Comparison of ENCODE assay signal across 8 mouse cellular contexts in genomic region chr2:104590829-104591117, GRCm38 (mm10). TPM values are rescaled to one million over a fixed set of nuclear protein-coding genes. Genes with fewer than 3 reads are reported as not detected.
DNase-seq lines count a peak whose midpoint lies in the region; ATAC-seq and TF ChIP-seq lines count a peak whose summit lies in the region.

No protein-coding gene starts in this region.

- no peak for TF ChIP-seq CTCF in bone marrow, adult 2 months (IDR thresholded peaks at IDR 0.05; ENCODE audit: control insufficient read depth, insufficient read depth, low read length)

- H3K4me2 ChIP-seq in heart, embryonic 14.5 days (ENCODE audit: low read length) = peak overlapping the region; percentile 80
- H3K4me2 ChIP-seq in hindbrain, embryonic 12.5 days (replicated peaks) = peak overlapping the region; percentile 72
- peak overlapping the region; percentile 74 for H3K4me2 ChIP-seq in midbrain, embryonic 12.5 days (replicated peaks)

- no peaks in the 10 kb centered on the region for H3K27me3 ChIP-seq in heart, embryonic 14.5 days (ENCODE audit: control insufficient read depth, insufficient read depth, low read length)
- H3K27me3 ChIP-seq in hindbrain, embryonic 12.5 days = no peaks in the 10 kb centered on the region
- no peaks in the 10 kb centered on the region for H3K27me3 ChIP-seq in midbrain, embryonic 12.5 days

- peaks cover 0 to 20% of the 10 kb centered on the region in 2 experiments; a peak in 3 of 4 replicates for H3K4me1 ChIP-seq in heart, embryonic 14.5 days (ENCODE audit: control insufficient read depth in 2 of 2, insufficient read depth in 2 of 2, low read length in 2 of 2)
- no peaks in the 10 kb centered on the region; the same call in none of the 2 replicates for H3K4me1 ChIP-seq in bone marrow, adult 2 months (ENCODE audit: control insufficient read depth, insufficient read depth, low read length)
- peaks cover 22% of the 10 kb centered on the region for H3K4me1 ChIP-seq in hindbrain, embryonic 12.5 days
- peaks cover 19% of the 10 kb centered on the region for H3K4me1 ChIP-seq in midbrain, embryonic 12.5 days

- H3K27ac ChIP-seq in heart, embryonic 14.5 days (replicated peaks in 1 of 2; ENCODE audit: control insufficient read depth in 1 of 2, insufficient read depth in 1 of 2, low read depth in 2 of 2, low read length in 2 of 2) = peak overlapping the region; percentile 88 to 92
- peak overlapping the region; percentile 60 for H3K27ac ChIP-seq in bone marrow, adult 2 months (ENCODE audit: control insufficient read depth, insufficient read depth, low read depth, low read length, poor library complexity)
- H3K27ac ChIP-seq in hindbrain, embryonic 12.5 days = peak overlapping the region; percentile 90
- H3K27ac ChIP-seq in midbrain, embryonic 12.5 days (replicated peaks) = peak overlapping the region; percentile 86

- no peak for DNase-seq in heart, adult 18-20 months
- DNase-seq in layer of hippocampus, adult 11-12 months (ENCODE audit: low spot score) = no peak
- no peak for DNase-seq in urinary bladder, postnatal 36 days (ENCODE audit: low spot score in 2 of 2)
- no peak for DNase-seq in adrenal gland, adult 8-10 months

- 0% methylated on average over 19 of the region's 19 CpGs for WGBS in heart, embryonic 14.5 days
- WGBS in bone marrow, adult 2 months = under 1% methylated on average over 19 of the region's 19 CpGs
- WGBS in hindbrain, embryonic 12.5 days = 2% methylated on average over 19 of the region's 19 CpGs
- 0% methylated on average over 19 of the region's 19 CpGs for WGBS in midbrain, embryonic 12.5 days

- no peaks in the 10 kb centered on the region for H3K36me3 ChIP-seq in heart, embryonic 14.5 days (ENCODE audit: control insufficient read depth, insufficient read depth, low read length)
- H3K36me3 ChIP-seq in hindbrain, embryonic 12.5 days = no peaks in the 10 kb centered on the region
- no peaks in the 10 kb centered on the region for H3K36me3 ChIP-seq in midbrain, embryonic 12.5 days

- ATAC-seq in heart, embryonic 14.5 days (ENCODE audit: insufficient number of reproducible peaks, insufficient read depth, low FRiP score, low read depth) = no peak; the same call in 1 of the 2 replicates
- ATAC-seq in hindbrain, embryonic 12.5 days (ENCODE audit: low FRiP score) = no peak
- no peak for ATAC-seq in midbrain, embryonic 12.5 days (ENCODE audit: low FRiP score, low read depth)

- H3K9me3 ChIP-seq in heart, embryonic 14.5 days (ENCODE audit: control insufficient read depth, low read length) = no peaks in the 10 kb centered on the region
- H3K9me3 ChIP-seq in hindbrain, embryonic 12.5 days (replicated peaks) = no peaks in the 10 kb centered on the region
- H3K9me3 ChIP-seq in midbrain, embryonic 12.5 days = no peaks in the 10 kb centered on the region

- H3K4me3 ChIP-seq in heart, embryonic 14.5 days (ENCODE audit: control insufficient read depth in 1 of 2, insufficient read depth in 1 of 2, low read depth in 1 of 2, low read length in 2 of 2) = peak overlapping the region; percentile 94 to 95
- peak overlapping the region; percentile 89 for H3K4me3 ChIP-seq in bone marrow, adult 2 months (replicated peaks; ENCODE audit: control insufficient read depth, low read depth, low read length)
- H3K4me3 ChIP-seq in hindbrain, embryonic 12.5 days = peak overlapping the region; percentile 89
- H3K4me3 ChIP-seq in midbrain, embryonic 12.5 days = peak overlapping the region; percentile 74

- peak overlapping the region; percentile 99 for H3K9ac ChIP-seq in heart, embryonic 14.5 days (ENCODE audit: low read length)
- H3K9ac ChIP-seq in hindbrain, embryonic 12.5 days = peak overlapping the region; percentile 91
- peak overlapping the region; percentile 90 for H3K9ac ChIP-seq in midbrain, embryonic 12.5 days (replicated peaks)

- no peak for TF ChIP-seq POLR2A in bone marrow, adult 2 months (IDR thresholded peaks at IDR 0.05; ENCODE audit: borderline replicate concordance, control insufficient read depth, low read depth, low read length)

RNA-seq across cellular contexts. Expression of gene Cstf3, which starts 0.5 kb away (rescaled TPM):
- polyA plus RNA-seq in heart, embryonic 14.5 days (2014; fragmentation: Nextera tagmentation; extraction: Ambion mirVana) = 50.9 and 53.7 TPM in 2 replicates
- 10 to 100 TPM; 11.5 to 12.9 TPM for total RNA-seq in heart, adult 18-20 months (2021)
- polyA plus RNA-seq in bone marrow, adult 2 months (2011; ENCODE audit: insufficient read depth, insufficient read length, low replicate concordance, missing spikeins) = 22.1 and 26.7 TPM in 2 replicates
- 105 TPM in 2 replicates for polyA plus RNA-seq in hindbrain, embryonic 12.5 days (2016; fragmentation: Nextera tagmentation; extraction: Ambion mirVana)
- polyA plus RNA-seq in midbrain, embryonic 12.5 days (2016; fragmentation: Nextera tagmentation; extraction: Ambion mirVana) = 112 and 116 TPM in 2 replicates
- 10 to 100 TPM; 36.0 to 48.4 (median 38.8) TPM for total RNA-seq in adrenal gland, adult 8-10 months (2022)
